In genomic region chr4:65423068-65423625, GRCm38 (mm10) we compare ENCODE assay signal across 29 mouse cellular contexts.
"Had no signal": no experiment of that assay in that cellular context is flagged by ENCODE, and none has a peak within 500 bp of the region (broad histone marks: within the 10 kb centered on the region; RNA-seq: fewer than 3 reads in every experiment).

No protein-coding gene starts in this region.

- H3K4me2 ChIP-seq: embryonic facial prominence, embryonic 12.5 days; embryonic facial prominence, embryonic 13.5 days; embryonic facial prominence, embryonic 15.5 days; forebrain, embryonic 12.5 days; forebrain, embryonic 13.5 days; forebrain, embryonic 15.5 days had no signal

- H3K9me3 ChIP-seq: embryonic facial prominence, embryonic 10.5 days; embryonic facial prominence, embryonic 12.5 days; embryonic facial prominence, embryonic 13.5 days; embryonic facial prominence, embryonic 15.5 days; forebrain, embryonic 10.5 days; forebrain, embryonic 12.5 days; forebrain, embryonic 13.5 days; forebrain, embryonic 15.5 days had no signal

- H3K4me3 ChIP-seq: embryonic facial prominence, embryonic 10.5 days; embryonic facial prominence, embryonic 12.5 days; embryonic facial prominence, embryonic 13.5 days; embryonic facial prominence, embryonic 15.5 days; erythroblast, embryonic 14.5 days; forebrain, embryonic 10.5 days; forebrain, embryonic 12.5 days; forebrain, embryonic 13.5 days; forebrain, embryonic 15.5 days; gastrocnemius, adult 2 months; heart, adult 2 months had no signal

- H3K27ac ChIP-seq: embryonic facial prominence, embryonic 10.5 days; embryonic facial prominence, embryonic 12.5 days; embryonic facial prominence, embryonic 13.5 days; embryonic facial prominence, embryonic 15.5 days; forebrain, embryonic 10.5 days; forebrain, embryonic 12.5 days; forebrain, embryonic 13.5 days; forebrain, embryonic 15.5 days; gastrocnemius, adult 2 months; heart, adult 2 months had no signal

- H3K9ac ChIP-seq: embryonic facial prominence, embryonic 12.5 days; embryonic facial prominence, embryonic 13.5 days; embryonic facial prominence, embryonic 15.5 days; forebrain, embryonic 12.5 days; forebrain, embryonic 13.5 days; forebrain, embryonic 15.5 days; forebrain, postnatal 0 days had no signal

- H3K36me3 ChIP-seq: embryonic facial prominence, embryonic 10.5 days; embryonic facial prominence, embryonic 12.5 days; embryonic facial prominence, embryonic 13.5 days; embryonic facial prominence, embryonic 15.5 days; forebrain, embryonic 10.5 days; forebrain, embryonic 12.5 days; forebrain, embryonic 15.5 days had no signal

- H3K27me3 ChIP-seq: embryonic facial prominence, embryonic 12.5 days; embryonic facial prominence, embryonic 13.5 days; embryonic facial prominence, embryonic 15.5 days; forebrain, embryonic 12.5 days; forebrain, embryonic 13.5 days; forebrain, embryonic 15.5 days had no signal

- DNase-seq: cerebellum, adult 2 months; cerebellum, adult 8-10 months; cerebellum, adult 9-10 months; cerebellum, adult 9-11 months; cerebellum, postnatal 10 days; cerebellum, postnatal 14 days; cerebellum, postnatal 25 days; cerebellum, postnatal 36 days; embryo, embryonic 11 days; forebrain, postnatal 0 days; gastrocnemius, adult 2 months; gastrocnemius, postnatal 10 days; gastrocnemius, postnatal 14 days; gastrocnemius, postnatal 25 days; gastrocnemius, postnatal 36 days; heart, adult 11 months; heart, adult 18-20 months; heart, adult 2 months had no signal

- ATAC-seq: forebrain, embryonic 13.5 days; forebrain, embryonic 14.5 days; forebrain, embryonic 15.5 days; forebrain, embryonic 16.5 days; forebrain, postnatal 0 days had no signal
